Mouse (Mus musculus): ENCODE measurements around the gene Hoxd8. TPM values are rescaled to one million over a fixed set of nuclear protein-coding genes. Genes with fewer than 3 reads are reported as not detected.

Gene Hoxd8
- polyA plus RNA-seq, 1 experiment from 2014 or later = 0.10 TPM

DNA sequence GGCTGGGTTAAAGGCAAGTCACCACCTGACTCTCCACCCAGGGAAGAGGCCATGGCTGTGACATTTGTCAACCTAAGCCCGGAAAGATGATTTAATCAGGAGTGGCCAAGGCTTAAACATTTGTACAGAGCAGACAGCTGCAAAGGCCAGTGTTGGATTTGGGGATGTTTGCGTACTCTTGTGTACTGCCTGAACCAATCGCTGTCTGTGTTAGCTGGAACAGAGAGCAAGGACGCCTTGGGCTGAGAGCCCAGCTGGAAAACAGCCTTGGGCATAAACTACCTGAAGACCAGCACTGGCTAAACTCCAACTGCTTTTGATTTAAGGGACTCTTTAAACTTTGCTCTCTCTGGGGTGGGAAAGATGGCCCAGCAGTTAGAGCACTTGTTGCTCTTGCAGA, 4.3 kb downstream of the Hoxd8 start:
- no peak overlapping the region for H3K4me2 ChIP-seq (replicated peaks)

GRCm38 (mm10) chr2:74709465-74710419, 5.3 kb downstream of the Hoxd8 start:
- Histone ChIP-seq H3K9ac (replicated peaks) (no peak overlapping the region), H3K9me3 (no peaks in the 10 kb centered on the region), H3K4me3 (no peak overlapping the region), H3K27me3 (peaks cover 95% of the 10 kb centered on the region), H3K36me3 (no peaks in the 10 kb centered on the region), H3K4me2 (replicated peaks) (no peak overlapping the region), H3K4me1 (peaks cover 18% of the 10 kb centered on the region), H3K27ac (replicated peaks) (no peak overlapping the region)
- 2% methylated on average over 5 of the region's 5 CpGs for WGBS
- ATAC-seq (replicated peaks) = no peak

More for the DNA sequence above, 4.3 kb downstream of the Hoxd8 start:
- no peaks in the 10 kb centered on the region for H3K9me3 ChIP-seq
- H3K4me1 ChIP-seq = peaks cover 21% of the 10 kb centered on the region
- WGBS = 2% methylated on average over 4 of the region's 4 CpGs
- no peak overlapping the region for H3K27ac ChIP-seq (replicated peaks)
- H3K9ac ChIP-seq (replicated peaks) = no peak overlapping the region
- H3K27me3 ChIP-seq = peaks cover 95% of the 10 kb centered on the region
- ATAC-seq (replicated peaks) = no peak
- no peak overlapping the region for H3K4me3 ChIP-seq
- no peaks in the 10 kb centered on the region for H3K36me3 ChIP-seq

- no peak for ATAC-seq (replicated peaks)
- H3K4me3 ChIP-seq = no peak overlapping the region
- H3K4me2 ChIP-seq (replicated peaks) = no peak overlapping the region
- no peak overlapping the region for H3K9ac ChIP-seq (replicated peaks)
- WGBS = under 1% methylated on average over 16 of the region's 16 CpGs
- peaks cover 98% of the 10 kb centered on the region for H3K27me3 ChIP-seq
- H3K4me1 ChIP-seq = peaks cover 9% of the 10 kb centered on the region
- H3K36me3 ChIP-seq = no peaks in the 10 kb centered on the region
- no peak overlapping the region for H3K27ac ChIP-seq (replicated peaks)
- H3K9me3 ChIP-seq = no peaks in the 10 kb centered on the region
Observed at GRCm38 (mm10) chr2:74710929-74711543, 6.6 kb downstream of the Hoxd8 start.

- Histone ChIP-seq H3K27ac (replicated peaks) (no peak within 1 kb of the TSS), H3K4me3 (peak within 1 kb of the TSS; percentile 21; the same call in 1 of the 2 replicates), H3K9ac (replicated peaks) (no peak within 1 kb of the TSS), H3K27me3 (peaks cover 98% of the 10 kb centered on the region), H3K4me2 (replicated peaks) (peak within 1 kb of the TSS; percentile 28), H3K9me3 (no peaks in the 10 kb centered on the region), H3K4me1 (peaks cover 9% of the 10 kb centered on the region), H3K36me3 (no peaks in the 10 kb centered on the region)
- WGBS = under 1% methylated on average over 65 of the region's 65 CpGs
- no peak for ATAC-seq (replicated peaks)
Observed at GRCm38 (mm10) chr2:74711721-74712621, 7.6 kb downstream of the Hoxd8 start, which contains the start of the genes Hoxd3 and Hoxd4. Gene Hoxd3, plus strand, starts transcription at chr2:74711927. Gene Hoxd4, plus strand, starts transcription at chr2:74711929.

DNA sequence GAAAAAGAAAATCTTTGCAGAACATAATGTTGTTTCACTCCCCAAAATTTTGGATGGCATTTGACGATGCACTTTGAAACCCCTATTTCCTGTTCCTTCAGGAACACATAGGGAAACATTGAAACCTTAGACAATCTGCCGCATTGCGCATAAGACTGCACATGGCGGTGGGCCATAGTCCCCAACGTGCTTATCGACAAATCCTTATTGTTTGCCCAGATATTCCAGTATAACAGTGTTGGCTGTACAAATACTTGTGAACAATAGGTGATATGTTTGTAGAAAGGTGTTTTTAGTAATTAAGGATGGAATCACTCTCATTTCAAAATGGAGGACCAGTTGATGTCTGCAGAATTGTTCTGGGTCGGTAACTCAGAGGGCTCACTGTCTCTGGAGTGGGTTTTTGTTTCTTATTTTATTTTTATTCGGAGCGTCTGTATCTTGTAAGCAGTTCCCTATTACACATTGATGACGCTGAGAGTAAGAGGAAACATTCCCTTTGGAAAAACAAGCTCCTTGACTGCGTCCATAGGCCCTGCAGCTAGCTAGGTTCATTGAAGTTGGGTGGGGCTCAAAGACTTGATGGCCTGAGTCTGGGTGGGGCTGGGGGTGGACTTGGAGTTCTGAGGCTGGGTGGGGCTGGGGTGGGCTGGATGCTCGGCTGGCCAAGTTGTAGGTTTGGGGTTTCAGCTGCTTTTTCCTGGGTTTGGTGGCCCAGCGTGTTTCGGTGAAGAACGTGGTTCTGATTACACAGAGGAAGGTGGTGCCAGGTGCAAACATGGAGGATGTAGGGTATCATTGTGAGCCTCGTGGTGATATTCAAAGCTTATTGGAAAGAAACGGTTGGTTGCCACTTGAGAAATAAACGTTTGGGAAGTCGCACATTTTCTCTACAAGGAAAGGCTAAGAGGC, 9.1 kb downstream of the Hoxd8 start:
- Histone ChIP-seq H3K27me3 (peaks cover 98% of the 10 kb centered on the region), H3K9ac (replicated peaks) (no peak overlapping the region), H3K4me1 (peaks cover 9% of the 10 kb centered on the region), H3K9me3 (no peaks in the 10 kb centered on the region), H3K4me2 (replicated peaks) (no peak overlapping the region), H3K27ac (replicated peaks) (no peak overlapping the region), H3K4me3 (no peak overlapping the region), H3K36me3 (no peaks in the 10 kb centered on the region)
- WGBS = 4% methylated on average over 19 of the region's 19 CpGs
- no peak for ATAC-seq (replicated peaks)

- 4% methylated on average over 18 of the region's 18 CpGs for WGBS
- H3K4me2 ChIP-seq (replicated peaks) = no peak overlapping the region
- no peaks in the 10 kb centered on the region for H3K36me3 ChIP-seq
- H3K9ac ChIP-seq (replicated peaks) = no peak overlapping the region
- H3K27me3 ChIP-seq = peaks cover 98% of the 10 kb centered on the region
- peaks cover 9% of the 10 kb centered on the region for H3K4me1 ChIP-seq
- no peak overlapping the region for H3K27ac ChIP-seq (replicated peaks)
- no peaks in the 10 kb centered on the region for H3K9me3 ChIP-seq
- H3K4me3 ChIP-seq = no peak overlapping the region
- no peak for ATAC-seq (replicated peaks)
Observed at GRCm38 (mm10) chr2:74714156-74714789, 9.9 kb downstream of the Hoxd8 start.

GRCm38 (mm10) chr2:74714881-74715280, 10.5 kb downstream of the Hoxd8 start:
- under 1% methylated on average over 14 of the region's 14 CpGs for WGBS
- H3K9me3 ChIP-seq = no peaks in the 10 kb centered on the region
- H3K4me2 ChIP-seq (replicated peaks) = no peak overlapping the region
- H3K9ac ChIP-seq (replicated peaks) = no peak overlapping the region
- peaks cover 9% of the 10 kb centered on the region for H3K4me1 ChIP-seq
- no peak; the same call in 1 of the 2 replicates for ATAC-seq (replicated peaks)
- H3K27ac ChIP-seq (replicated peaks) = no peak overlapping the region
- peaks cover 98% of the 10 kb centered on the region for H3K27me3 ChIP-seq
- H3K36me3 ChIP-seq = no peaks in the 10 kb centered on the region
- no peak overlapping the region for H3K4me3 ChIP-seq

DNA sequence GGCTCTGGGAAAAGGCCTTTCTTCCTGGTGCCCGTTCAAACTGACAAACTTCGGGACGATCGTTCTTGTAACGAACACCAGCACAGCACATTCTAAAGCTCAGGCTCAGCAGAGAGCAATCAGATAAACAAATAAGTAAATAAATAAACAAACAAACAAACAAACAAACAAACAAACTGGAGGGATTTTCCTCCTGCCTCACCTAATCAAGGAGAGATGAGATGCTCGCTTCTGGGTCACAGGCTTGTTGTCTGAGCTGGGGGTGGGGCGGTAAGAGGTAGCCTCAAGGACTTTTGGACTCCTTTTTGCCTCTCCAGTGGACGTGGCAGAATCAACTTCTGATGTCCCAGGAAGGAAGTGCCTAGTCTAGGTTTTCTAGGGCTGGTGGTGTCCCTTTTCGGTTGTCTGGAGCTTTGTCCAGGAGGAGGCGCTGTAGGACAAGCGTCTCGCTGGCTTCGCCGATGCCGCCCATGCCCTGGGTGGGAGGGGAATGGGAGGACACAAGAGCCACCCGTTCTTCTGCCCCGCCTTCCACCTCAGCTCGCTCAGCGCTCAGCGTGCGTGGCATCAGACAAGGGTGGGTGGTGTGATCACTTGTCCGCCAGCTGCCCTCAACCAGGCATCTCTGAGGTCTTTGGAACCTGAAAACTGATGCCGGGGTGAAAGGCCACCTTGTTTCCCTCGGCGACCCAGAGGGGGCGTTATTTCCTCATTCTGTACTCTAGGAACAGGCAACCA, 11.3 kb downstream of the Hoxd8 start:
- peaks cover 9% of the 10 kb centered on the region for H3K4me1 ChIP-seq
- ATAC-seq (replicated peaks) = peak; percentile 63
- peaks cover 98% of the 10 kb centered on the region for H3K27me3 ChIP-seq
- no peak overlapping the region for H3K27ac ChIP-seq (replicated peaks)
- no peak overlapping the region for H3K9ac ChIP-seq (replicated peaks)
- 2% methylated on average over 26 of the region's 26 CpGs for WGBS
- peak overlapping the region; percentile 35; the same call in 1 of the 2 replicates for H3K4me2 ChIP-seq (replicated peaks)
- no peaks in the 10 kb centered on the region for H3K9me3 ChIP-seq
- peak overlapping the region; percentile 18; the same call in 1 of the 2 replicates for H3K4me3 ChIP-seq
- no peaks in the 10 kb centered on the region for H3K36me3 ChIP-seq

DNA sequence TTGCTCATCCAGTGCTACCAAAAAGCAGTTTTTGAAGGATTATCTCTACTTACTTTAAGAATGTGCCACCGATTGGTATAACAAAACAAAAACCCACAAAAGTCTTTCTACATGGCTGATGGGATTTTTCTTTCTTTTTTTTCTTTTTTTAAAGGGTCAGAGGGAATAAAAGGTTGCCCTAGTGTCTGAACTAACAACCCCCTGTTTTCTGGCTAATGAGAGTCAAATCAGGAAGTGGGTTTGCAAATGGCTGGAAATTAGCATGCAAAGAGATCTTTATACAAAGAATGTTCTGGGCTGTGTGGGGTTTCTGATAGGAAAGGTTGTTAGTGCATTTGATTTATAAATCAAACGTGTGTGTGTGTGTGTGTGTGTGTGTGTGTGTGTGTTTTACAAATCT, 16.0 kb downstream of the Hoxd8 start:
- H3K27ac ChIP-seq (replicated peaks) = no peak overlapping the region
- H3K27me3 ChIP-seq = peaks cover 99% of the 10 kb centered on the region
- H3K4me3 ChIP-seq = no peak overlapping the region
- H3K9ac ChIP-seq (replicated peaks) = no peak overlapping the region
- no peaks in the 10 kb centered on the region for H3K9me3 ChIP-seq
- no peaks in the 10 kb centered on the region for H3K36me3 ChIP-seq
- ATAC-seq (replicated peaks) = no peak
- 6% methylated on average over 2 of the region's 2 CpGs for WGBS
- peaks cover 2% of the 10 kb centered on the region; the same call in 1 of the 2 replicates for H3K4me1 ChIP-seq
- H3K4me2 ChIP-seq (replicated peaks) = no peak overlapping the region

- no peaks in the 10 kb centered on the region for H3K36me3 ChIP-seq
- no peak overlapping the region for H3K27ac ChIP-seq (replicated peaks)
- H3K4me1 ChIP-seq = no peaks in the 10 kb centered on the region
- WGBS = under 1% methylated on average over 5 of the region's 5 CpGs
- no peaks in the 10 kb centered on the region for H3K9me3 ChIP-seq
- no peak for ATAC-seq (replicated peaks)
- no peak overlapping the region for H3K4me3 ChIP-seq
- H3K9ac ChIP-seq (replicated peaks) = no peak overlapping the region
- peaks cover 99% of the 10 kb centered on the region for H3K27me3 ChIP-seq
- no peak overlapping the region for H3K4me2 ChIP-seq (replicated peaks)
Observed at GRCm38 (mm10) chr2:74720955-74721491, 16.6 kb downstream of the Hoxd8 start.

All from forebrain, embryonic 15.5 days (tissue).